Mouse (Mus musculus) lung, adult 2 months (tissue): ENCODE data around the gene Eif3k.

Experiments
- CTCF ChIP-seq: fragments of 200-500 bp; IDR thresholded peaks from 2 replicates; pipeline ENCODE4 v1.5.1; 2011; ENCODE audit warnings: mild to moderate bottlenecking, low read length, control low read depth; ENCODE audit not compliant: insufficient read depth
- POLR2A ChIP-seq: fragments of 200-500 bp; IDR thresholded peaks from 2 replicates; pipeline ENCODE4 v1.6.1; 2011; ENCODE audit warnings: low read depth, mild to moderate bottlenecking, control low read depth, low read length, borderline replicate concordance; ENCODE audit errors: extremely low read depth

DNA sequence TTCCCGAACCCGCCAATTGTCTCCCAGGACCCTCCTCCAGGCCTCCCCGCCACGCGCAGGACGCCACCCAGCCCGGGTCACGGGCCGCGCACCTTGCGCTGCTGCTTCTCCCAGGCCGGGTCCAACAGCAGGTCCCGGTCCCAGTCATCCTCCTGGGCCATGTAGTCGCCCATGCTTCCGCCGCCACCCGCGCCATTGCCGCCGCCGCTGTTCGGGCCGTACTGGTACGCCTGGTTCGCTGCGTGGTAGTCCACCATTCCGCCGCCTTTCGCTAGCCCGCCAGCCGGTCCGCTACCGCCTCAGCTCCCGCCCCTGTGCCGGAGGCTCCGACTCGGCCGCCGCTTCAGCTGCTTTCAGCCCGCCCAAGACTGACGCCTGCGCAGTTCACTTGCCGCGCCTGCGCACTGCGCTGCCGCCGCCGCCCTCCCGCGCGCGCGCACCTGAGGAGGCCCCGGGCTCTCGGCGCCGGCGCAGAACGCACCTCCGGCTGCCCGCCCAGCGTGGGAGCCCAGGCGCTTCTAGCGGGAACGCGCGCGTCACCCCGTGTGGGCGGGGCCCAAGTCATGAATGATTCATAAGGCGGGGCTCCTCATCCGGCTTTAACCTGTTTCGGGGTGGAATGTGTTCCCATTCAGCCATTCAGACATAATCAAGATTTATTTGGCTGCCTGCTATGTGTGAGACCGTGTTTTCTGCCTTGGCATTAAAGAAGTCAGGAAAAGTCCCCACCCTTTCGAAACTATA is 19.6 kb downstream of the Eif3k start, which contains the start of gene Actn4:
- TF ChIP-seq POLR2A (peak; percentile 98), CTCF (no peak)
